Comparison of ENCODE assay signal across 17 mouse cellular contexts in the genomic region with DNA sequence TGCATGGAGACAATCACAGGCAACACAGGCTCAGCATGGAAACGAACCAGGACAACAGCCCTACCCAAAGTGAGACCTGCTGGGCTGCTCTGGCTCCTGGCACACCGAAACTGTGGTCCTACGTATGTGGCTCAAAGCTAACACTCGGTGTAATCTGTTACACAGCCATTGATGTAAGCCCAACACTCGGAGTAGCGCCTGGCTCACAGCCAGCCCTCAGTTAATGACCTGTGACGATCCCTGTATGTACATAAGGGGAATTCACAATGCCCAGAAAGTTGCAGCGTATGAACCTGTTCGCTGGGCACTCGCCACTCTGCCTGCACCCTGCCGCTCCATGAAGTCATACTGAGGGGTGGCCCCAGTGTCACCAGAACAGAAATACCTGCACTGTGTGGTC. TPM values are rescaled to one million over a fixed set of nuclear protein-coding genes. Genes with fewer than 3 reads are reported as not detected.
DNase-seq lines count a peak whose midpoint lies in the region; ATAC-seq and TF ChIP-seq lines count a peak whose summit lies in the region.
"Had no signal": no experiment of that assay in that cellular context is flagged by ENCODE, and none has a peak within 500 bp of the region (broad histone marks: within the 10 kb centered on the region; RNA-seq: fewer than 3 reads in every experiment).

No protein-coding gene starts in this region.

- TF ChIP-seq EP300 in lung, postnatal 0 days (IDR thresholded peaks at IDR 0.05) = no peak

- no peaks in the 10 kb centered on the region for H3K9me3 ChIP-seq in hindbrain, postnatal 0 days (ENCODE audit: low read length)
- no peaks in the 10 kb centered on the region for H3K9me3 ChIP-seq in hindbrain, embryonic 16.5 days (ENCODE audit: control insufficient read depth, low read length)
- H3K9me3 ChIP-seq in lung, postnatal 0 days (ENCODE audit: low read length) = no peaks in the 10 kb centered on the region
- no peaks in the 10 kb centered on the region for H3K9me3 ChIP-seq in stomach, embryonic 16.5 days (replicated peaks; ENCODE audit: control insufficient read depth, low read length)
- H3K9me3 ChIP-seq: embryonic facial prominence, embryonic 15.5 days; hindbrain, embryonic 15.5 days had no signal

- H3K4me1 ChIP-seq in hindbrain, postnatal 0 days (ENCODE audit: insufficient read depth, low read length) = peaks cover 8% of the 10 kb centered on the region
- H3K4me1 ChIP-seq in hindbrain, embryonic 16.5 days (ENCODE audit: control insufficient read depth, insufficient read depth, low read depth, low read length) = peaks cover 19% of the 10 kb centered on the region
- H3K4me1 ChIP-seq in lung, postnatal 0 days (ENCODE audit: insufficient read depth, low read depth, low read length) = peaks cover 3% of the 10 kb centered on the region; the same call in 1 of the 2 replicates
- peaks cover 4% of the 10 kb centered on the region; the same call in 1 of the 2 replicates for H3K4me1 ChIP-seq in stomach, embryonic 16.5 days (ENCODE audit: control insufficient read depth, insufficient read depth, low read length)

- H3K27me3 ChIP-seq in hindbrain, postnatal 0 days (ENCODE audit: insufficient read depth, low read length) = no peaks in the 10 kb centered on the region
- H3K27me3 ChIP-seq in hindbrain, embryonic 16.5 days (replicated peaks; ENCODE audit: control insufficient read depth, insufficient read depth, low read length) = no peaks in the 10 kb centered on the region
- H3K27me3 ChIP-seq in lung, postnatal 0 days (replicated peaks; ENCODE audit: insufficient read depth, low read length) = no peaks in the 10 kb centered on the region
- no peaks in the 10 kb centered on the region for H3K27me3 ChIP-seq in stomach, embryonic 16.5 days (ENCODE audit: control insufficient read depth, insufficient read depth, low read length)
- H3K27me3 ChIP-seq: embryonic facial prominence, embryonic 15.5 days; hindbrain, embryonic 15.5 days had no signal

- no peak overlapping the region for H3K9ac ChIP-seq in hindbrain, postnatal 0 days (replicated peaks; ENCODE audit: low read length)
- no peak overlapping the region for H3K9ac ChIP-seq in hindbrain, embryonic 16.5 days (ENCODE audit: low read depth, low read length)
- no peak overlapping the region for H3K9ac ChIP-seq in lung, postnatal 0 days (replicated peaks; ENCODE audit: low read depth)
- no peak overlapping the region for H3K9ac ChIP-seq in stomach, embryonic 16.5 days (ENCODE audit: low read length)
- H3K9ac ChIP-seq: embryonic facial prominence, embryonic 15.5 days; hindbrain, embryonic 15.5 days had no signal

- no peak for ATAC-seq in hindbrain, postnatal 0 days
- ATAC-seq in hindbrain, embryonic 16.5 days = no peak
- peak; percentile 48; the same call in 1 of the 2 replicates for ATAC-seq in lung, postnatal 0 days
- peak; percentile 48; the same call in 1 of the 2 replicates for ATAC-seq in stomach, embryonic 16.5 days (ENCODE audit: insufficient read depth, low FRiP score)
- ATAC-seq: forebrain, embryonic 16.5 days had no signal

- no peak overlapping the region for H3K4me3 ChIP-seq in hindbrain, postnatal 0 days (ENCODE audit: low read length)
- H3K4me3 ChIP-seq in hindbrain, embryonic 16.5 days (ENCODE audit: low read length) = no peak overlapping the region
- H3K4me3 ChIP-seq in lung, postnatal 0 days (ENCODE audit: low read depth, low read length) = no peak overlapping the region
- no peak overlapping the region for H3K4me3 ChIP-seq in stomach, embryonic 16.5 days (replicated peaks; ENCODE audit: low read length)
- H3K4me3 ChIP-seq: embryonic facial prominence, embryonic 15.5 days; gastrocnemius, adult 2 months; hindbrain, embryonic 15.5 days had no signal

- 31% methylated on average over 11 of the region's 11 CpGs for WGBS in hindbrain, postnatal 0 days
- 27% methylated on average over 11 of the region's 11 CpGs for WGBS in hindbrain, embryonic 16.5 days
- WGBS in lung, postnatal 0 days = 23% methylated on average over 11 of the region's 11 CpGs
- WGBS in stomach, embryonic 16.5 days = 42% methylated on average over 11 of the region's 11 CpGs

- no peak overlapping the region for H3K27ac ChIP-seq in hindbrain, postnatal 0 days
- no peak overlapping the region for H3K27ac ChIP-seq in hindbrain, embryonic 16.5 days (ENCODE audit: low read depth, low read length)
- H3K27ac ChIP-seq in lung, postnatal 0 days (ENCODE audit: low read length) = no peak overlapping the region
- no peak overlapping the region for H3K27ac ChIP-seq in stomach, embryonic 16.5 days (ENCODE audit: low read length)
- H3K27ac ChIP-seq: embryonic facial prominence, embryonic 15.5 days; gastrocnemius, adult 2 months; hindbrain, embryonic 15.5 days had no signal

- no peak for TF ChIP-seq CTCF in hindbrain, postnatal 0 days (IDR thresholded peaks at IDR 0.05; ENCODE audit: low read depth)
- TF ChIP-seq CTCF in lung, postnatal 0 days (IDR thresholded peaks at IDR 0.05) = no peak

- H3K4me2 ChIP-seq in hindbrain, postnatal 0 days (ENCODE audit: low read depth, low read length) = no peak overlapping the region
- no peak overlapping the region for H3K4me2 ChIP-seq in hindbrain, embryonic 16.5 days (ENCODE audit: low read length)
- no peak overlapping the region for H3K4me2 ChIP-seq in lung, postnatal 0 days (replicated peaks; ENCODE audit: low read depth, low read length)
- no peak overlapping the region for H3K4me2 ChIP-seq in stomach, embryonic 16.5 days (ENCODE audit: low read depth, low read length)
- H3K4me2 ChIP-seq: embryonic facial prominence, embryonic 15.5 days; hindbrain, embryonic 15.5 days had no signal

- DNase-seq in hindbrain, postnatal 0 days (ENCODE audit: low spot score) = peak; percentile 29
- peak; percentile 36 for DNase-seq in lung, postnatal 0 days (ENCODE audit: low spot score)
- no peak for DNase-seq in lung, postnatal 36 days
- DNase-seq in gonadal fat pad, adult 2 months (ENCODE audit: low read depth) = peak; percentile 54
- DNase-seq in adrenal gland, postnatal 25 days = no peak
- DNase-seq: adrenal gland, adult 2 months; cerebellum, adult 8-10 months; gastrocnemius, adult 2 months; heart, postnatal 10 days; lung, postnatal 10 days; retina, postnatal 1 day; thymus, postnatal 14 days had no signal

- no peaks in the 10 kb centered on the region for H3K36me3 ChIP-seq in hindbrain, postnatal 0 days (ENCODE audit: insufficient read depth, low read length)
- H3K36me3 ChIP-seq in hindbrain, embryonic 16.5 days (ENCODE audit: control insufficient read depth, insufficient read depth, low read length) = no peaks in the 10 kb centered on the region
- H3K36me3 ChIP-seq in lung, postnatal 0 days (ENCODE audit: insufficient read depth, low read length) = no peaks in the 10 kb centered on the region
- no peaks in the 10 kb centered on the region for H3K36me3 ChIP-seq in stomach, embryonic 16.5 days (ENCODE audit: control insufficient read depth, insufficient read depth, low read length)
- H3K36me3 ChIP-seq: embryonic facial prominence, embryonic 15.5 days; hindbrain, embryonic 15.5 days had no signal

RNA-seq across cellular contexts. Expression of a gene that starts 20.2 kb away (rescaled TPM):
- 1.7 and 3.3 TPM in 2 replicates for total RNA-seq in hindbrain, postnatal 0 days (2014; rRNA removed)
- 1.7 and 1.8 TPM in 2 replicates for polyA plus RNA-seq in hindbrain, postnatal 0 days (2015; fragmentation: Nextera tagmentation; extraction: Ambion mirVana)
- polyA plus RNA-seq in hindbrain, embryonic 16.5 days (2015; fragmentation: Nextera tagmentation; extraction: Ambion mirVana) = 2.2 and 2.5 TPM in 2 replicates
- 6.3 and 6.5 TPM in 2 replicates for polyA plus RNA-seq in lung, postnatal 0 days (2015; fragmentation: Nextera tagmentation; extraction: Ambion mirVana)
- 5.7 and 7.3 TPM in 2 replicates for polyA plus RNA-seq in gonadal fat pad, adult 2 months (2012; rRNA removed)
- polyA plus RNA-seq in stomach, embryonic 16.5 days (2015; fragmentation: Nextera tagmentation; extraction: Ambion mirVana) = 5.6 and 7.4 TPM in 2 replicates
- 1.2 and 1.5 TPM in 2 replicates for total RNA-seq in adrenal gland, postnatal 25 days (2021)

RNA-seq across cellular contexts. Expression of a gene that starts 36.0 kb away (rescaled TPM):
- total RNA-seq in hindbrain, postnatal 0 days (2014; rRNA removed) = 12.6 and 12.9 TPM in 2 replicates
- 37.4 and 38.5 TPM in 2 replicates for polyA plus RNA-seq in hindbrain, postnatal 0 days (2015; fragmentation: Nextera tagmentation; extraction: Ambion mirVana)
- 34.2 and 36.4 TPM in 2 replicates for polyA plus RNA-seq in hindbrain, embryonic 16.5 days (2015; fragmentation: Nextera tagmentation; extraction: Ambion mirVana)
- polyA plus RNA-seq in lung, postnatal 0 days (2015; fragmentation: Nextera tagmentation; extraction: Ambion mirVana) = 50.9 and 53.9 TPM in 2 replicates
- polyA plus RNA-seq in gonadal fat pad, adult 2 months (2012; rRNA removed) = 83.4 and 115 TPM in 2 replicates
- polyA plus RNA-seq in stomach, embryonic 16.5 days (2015; fragmentation: Nextera tagmentation; extraction: Ambion mirVana) = 61.0 and 63.7 TPM in 2 replicates
- 53.0 and 70.8 TPM in 2 replicates for total RNA-seq in adrenal gland, postnatal 25 days (2021)

Comparison
In these comparisons a context has a peak if more than half of its experiments do, and no peak if none do; other contexts are left out.
1. DNase-seq: peak in hindbrain, postnatal 0 days (single experiment), lung, postnatal 0 days (single experiment) and gonadal fat pad, adult 2 months (single experiment); none in lung, postnatal 36 days (single experiment) and adrenal gland, postnatal 25 days (single experiment).
2. ATAC-seq: peak in lung, postnatal 0 days (single experiment) and stomach, embryonic 16.5 days (single experiment); none in hindbrain, postnatal 0 days (single experiment) and hindbrain, embryonic 16.5 days (single experiment).